Mouse (Mus musculus) T-helper 2 cell (primary cell): ENCODE measurements around the gene Gm20388.

Experiments
- in situ Hi-C: fragments of 300-600 bp; cut with MboI, MseI; formaldehyde crosslinking; loops from one replicate; pipeline ENCODE4 v1.15.1; 2025; ENCODE audit warnings: high pct_unique_total_duplicates

Gene Gm20388

DNA sequence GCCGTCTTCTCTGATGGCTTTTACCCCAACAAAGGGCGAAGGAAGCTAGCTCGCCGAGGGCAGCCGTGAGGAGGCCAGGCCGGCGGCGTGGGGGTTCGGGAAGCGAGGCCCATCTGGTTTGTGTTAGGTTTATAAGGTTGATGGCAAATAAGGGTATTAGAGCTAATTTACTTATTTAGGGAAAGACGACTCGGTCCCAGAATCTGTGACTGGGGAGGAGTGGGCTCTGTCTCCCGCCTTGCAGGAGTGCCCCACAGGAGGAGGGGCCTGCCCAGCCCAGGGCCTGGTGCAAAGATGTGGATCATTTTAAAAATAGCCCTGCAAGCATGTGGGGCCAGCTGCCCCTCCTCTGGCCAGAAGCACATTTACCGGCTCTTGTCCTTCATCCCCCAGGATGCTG lies 928.4 kb downstream of the Gm20388 start:
- in situ Hi-C loops: loop anchor here (5.0 kb wide), 1 partner anchor 248 kb away; no protein-coding TSS in a partner anchor

DNA sequence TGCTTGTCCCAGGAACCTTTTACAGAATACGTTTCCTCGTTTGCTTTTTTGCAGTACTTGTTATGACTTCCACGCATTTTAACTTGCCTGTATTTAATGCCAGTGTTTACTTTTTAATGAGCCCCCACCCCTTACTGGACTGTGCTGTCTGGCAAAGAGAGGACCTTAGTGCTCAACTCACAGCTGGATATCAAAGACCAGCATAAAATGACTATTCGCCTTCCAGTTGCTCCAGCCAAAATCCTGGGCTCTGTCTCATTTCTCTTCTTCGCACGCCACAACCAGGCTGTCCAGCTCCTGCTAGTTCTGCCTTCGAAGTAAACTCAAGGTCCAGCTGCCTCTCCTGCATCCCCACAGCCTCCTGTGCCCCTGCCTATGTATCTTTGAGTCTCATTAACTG lies 932.4 kb downstream of the Gm20388 start:
- in situ Hi-C loops: loop anchor here (10.0 kb wide), 1 partner anchor 458 kb away; no protein-coding TSS in a partner anchor

DNA sequence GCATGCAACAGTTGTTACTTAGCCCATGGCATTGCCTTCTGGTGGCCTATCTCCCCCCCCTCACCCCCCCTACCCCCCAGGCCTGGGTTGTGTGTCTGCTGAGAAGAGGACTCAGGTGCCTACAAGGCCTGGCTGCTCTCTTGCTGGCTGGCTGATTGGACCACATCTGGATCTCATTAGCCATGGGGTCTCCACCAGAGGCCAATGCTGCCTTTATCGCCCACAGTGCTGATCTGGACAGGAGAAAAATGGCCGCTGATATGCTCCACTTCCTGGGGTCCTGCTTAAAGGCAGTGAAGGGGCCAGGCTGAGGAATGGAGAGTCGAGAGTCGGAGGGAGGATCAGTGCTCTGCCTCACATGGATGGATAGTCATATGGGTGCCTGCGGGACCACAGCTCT lies 935.4 kb downstream of the Gm20388 start:
- in situ Hi-C loops: loop anchor here (10.0 kb wide), 1 partner anchor 461 kb away; no protein-coding TSS in a partner anchor

DNA sequence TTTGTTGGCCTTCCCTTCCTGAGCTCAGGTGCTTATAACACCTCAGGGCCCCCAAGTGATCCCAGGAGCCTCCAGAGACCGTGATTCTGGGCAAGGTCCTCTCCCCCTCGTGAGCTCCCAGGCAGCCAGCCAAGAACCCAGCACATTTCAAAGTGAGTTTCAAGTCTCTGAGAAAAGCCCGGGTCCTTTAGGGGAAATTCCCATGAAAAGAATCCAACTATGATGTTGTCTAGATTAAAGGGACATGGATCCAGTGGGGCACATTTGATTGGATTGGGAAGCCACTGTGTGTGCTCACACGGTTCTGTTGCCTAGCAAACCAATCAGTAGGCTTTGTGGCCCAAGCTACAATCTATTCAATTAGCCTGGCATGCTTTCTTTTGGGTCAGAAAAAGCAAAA lies 936.6 kb downstream of the Gm20388 start:
- in situ Hi-C loops: loop anchor here (10.0 kb wide), 1 partner anchor 462 kb away; no protein-coding TSS in a partner anchor

DNA sequence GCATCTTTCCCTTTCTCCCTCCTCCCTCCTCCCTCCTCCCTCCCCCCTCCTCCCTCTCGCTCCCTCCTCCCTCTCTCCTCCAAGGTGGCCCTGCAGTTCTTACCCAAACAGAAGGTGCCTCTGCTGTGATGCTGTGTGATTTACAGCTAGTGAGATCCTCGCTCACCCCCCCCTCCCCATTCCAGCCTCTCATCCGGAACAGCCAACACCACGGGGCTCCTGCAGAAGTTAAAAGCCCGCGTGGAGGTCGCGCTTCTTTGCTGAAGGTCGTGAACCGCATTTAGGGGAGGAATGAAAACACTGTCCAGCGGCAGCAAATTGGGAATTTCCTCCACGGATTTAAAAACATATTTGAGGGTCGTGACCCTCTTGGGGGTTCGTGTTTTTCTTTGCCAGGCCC lies 937.1 kb downstream of the Gm20388 start:
- in situ Hi-C loops: loop anchor here (10.0 kb wide), 1 partner anchor 463 kb away; no protein-coding TSS in a partner anchor

DNA sequence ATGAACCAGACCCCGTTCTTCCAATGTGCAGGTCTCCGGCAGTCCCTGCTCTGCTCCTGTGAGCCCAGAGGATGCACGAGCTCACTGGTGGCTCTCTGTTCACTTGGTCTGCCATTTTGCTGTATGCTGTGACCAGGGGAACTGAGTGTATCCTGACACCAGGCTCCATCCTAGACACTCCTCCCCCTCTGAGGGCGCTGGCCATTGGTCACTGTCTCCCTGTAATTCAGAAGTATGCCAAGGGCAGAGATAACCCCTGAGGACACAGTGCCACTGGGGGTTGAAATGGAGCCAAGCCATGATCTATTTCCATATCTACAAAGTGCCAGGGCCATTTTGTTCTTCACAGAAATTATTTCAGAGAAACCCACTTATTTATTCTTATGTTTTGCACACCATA lies 937.8 kb downstream of the Gm20388 start:
- in situ Hi-C loops: loop anchor here (10.0 kb wide), 1 partner anchor 464 kb away; no protein-coding TSS in a partner anchor

DNA sequence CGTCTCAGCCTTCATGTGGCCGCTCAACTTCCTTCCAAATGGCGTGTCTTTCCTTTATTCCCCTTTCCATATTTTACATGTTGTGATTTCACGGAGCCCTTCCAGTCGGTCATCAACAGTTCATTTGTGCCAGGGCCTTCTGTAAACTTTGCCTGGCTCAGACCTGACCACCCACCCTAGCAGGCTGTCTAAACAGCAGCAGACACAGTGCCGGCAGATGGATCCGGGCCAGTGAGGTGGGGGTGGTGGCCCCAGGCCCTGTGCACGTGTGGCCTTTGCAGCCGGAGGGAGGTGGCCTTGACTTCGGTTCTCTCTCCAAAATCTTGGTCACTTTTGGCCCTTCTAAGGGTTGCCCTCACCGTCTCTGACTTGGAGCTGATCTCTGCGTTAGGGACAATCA lies 940.8 kb downstream of the Gm20388 start:
- in situ Hi-C loops: no loop called here

DNA sequence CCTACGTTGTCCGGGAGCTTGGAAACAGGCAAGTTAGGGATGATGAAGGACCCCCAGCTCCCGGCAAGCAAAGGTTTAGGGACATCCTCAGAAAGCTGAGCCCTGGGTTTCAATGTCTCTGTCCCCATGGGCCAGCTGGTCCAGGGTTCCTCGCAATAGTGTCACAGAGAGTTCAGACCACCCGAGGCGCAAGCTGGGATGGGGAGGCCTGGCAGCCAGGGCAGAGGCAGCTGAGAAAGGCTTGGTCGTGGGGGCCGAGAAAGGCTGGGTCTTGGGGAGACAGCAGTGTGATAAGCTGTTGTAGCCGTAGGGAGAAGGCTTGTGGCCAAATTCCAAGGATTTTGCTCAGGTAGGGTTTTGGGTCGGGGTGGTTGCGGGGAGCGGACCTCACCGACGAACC lies 949.2 kb downstream of the Gm20388 start:
- in situ Hi-C loops: no loop called here

DNA sequence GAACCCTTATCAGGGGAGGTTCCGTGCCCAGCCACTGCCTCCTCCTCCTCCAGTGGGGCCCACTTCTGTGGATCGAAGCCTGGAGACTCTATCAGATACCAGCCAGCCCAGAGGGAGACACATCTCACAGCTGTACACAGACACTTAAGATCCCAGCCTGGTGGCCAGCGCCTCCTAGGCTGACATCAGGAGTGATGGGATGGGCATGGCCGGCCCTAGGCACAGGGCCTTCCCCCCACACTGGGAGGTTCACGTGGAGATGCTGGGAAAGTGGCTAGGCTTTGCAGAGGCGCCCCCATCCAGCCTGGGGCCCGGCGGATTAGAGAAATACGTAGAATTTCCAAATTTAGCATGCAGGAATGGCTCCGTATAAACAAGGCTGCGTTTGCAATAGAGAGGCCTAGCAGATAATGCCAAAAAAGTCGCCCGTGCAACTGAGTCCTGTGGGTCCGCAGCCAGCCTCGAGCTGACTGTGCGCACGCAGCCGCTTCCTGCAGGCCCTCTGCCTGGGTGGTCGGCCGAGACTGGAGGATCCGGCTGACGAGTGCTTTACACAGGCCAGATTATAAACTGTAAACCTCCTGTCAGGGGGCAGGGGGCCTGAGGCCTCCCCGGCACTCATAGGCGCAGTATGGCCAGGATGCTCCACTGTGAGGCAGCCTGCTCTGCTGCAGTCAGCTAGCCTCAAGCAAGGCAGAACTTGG lies 949.9 kb downstream of the Gm20388 start:
- in situ Hi-C loops: no loop called here

DNA sequence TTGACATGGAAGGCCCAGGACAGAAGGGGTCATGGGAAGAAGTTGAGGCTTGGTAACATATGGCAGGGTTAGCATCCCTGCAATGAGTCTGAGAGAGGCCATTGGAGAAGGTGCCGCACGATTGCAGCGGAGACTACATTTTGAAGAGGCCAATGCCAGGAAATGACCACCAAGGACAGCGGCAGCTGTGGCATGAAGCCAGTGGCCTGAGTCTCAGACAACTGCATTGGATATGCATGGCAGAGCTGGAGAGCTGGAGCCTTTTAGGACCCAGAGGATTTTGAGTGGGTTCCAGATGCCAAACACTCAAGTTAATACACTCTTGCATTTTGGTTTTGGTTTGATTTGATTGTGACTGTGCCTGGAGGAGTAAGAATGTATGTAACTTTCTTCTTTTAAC lies 953.0 kb downstream of the Gm20388 start:
- in situ Hi-C loops: no loop called here

DNA sequence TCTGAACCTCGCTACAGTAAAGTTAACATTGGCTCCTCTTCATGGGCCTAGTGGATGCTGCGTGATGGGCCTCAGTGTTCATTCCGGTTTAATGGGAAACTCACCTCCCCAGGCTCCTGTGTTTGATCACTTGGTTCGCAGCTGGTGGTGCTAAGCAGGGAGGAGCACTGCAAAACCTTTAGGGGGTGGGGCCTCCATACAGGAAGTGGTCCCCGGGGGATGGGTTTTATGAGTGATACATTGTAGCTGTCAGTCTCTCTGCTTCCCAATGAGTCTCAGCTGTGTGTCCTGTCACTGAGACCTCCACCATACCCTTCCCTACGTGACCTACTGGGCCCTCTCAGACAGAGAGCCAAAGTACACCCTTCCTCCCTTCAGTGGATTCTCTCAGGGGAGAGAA lies 956.7 kb downstream of the Gm20388 start:
- in situ Hi-C loops: no loop called here

DNA sequence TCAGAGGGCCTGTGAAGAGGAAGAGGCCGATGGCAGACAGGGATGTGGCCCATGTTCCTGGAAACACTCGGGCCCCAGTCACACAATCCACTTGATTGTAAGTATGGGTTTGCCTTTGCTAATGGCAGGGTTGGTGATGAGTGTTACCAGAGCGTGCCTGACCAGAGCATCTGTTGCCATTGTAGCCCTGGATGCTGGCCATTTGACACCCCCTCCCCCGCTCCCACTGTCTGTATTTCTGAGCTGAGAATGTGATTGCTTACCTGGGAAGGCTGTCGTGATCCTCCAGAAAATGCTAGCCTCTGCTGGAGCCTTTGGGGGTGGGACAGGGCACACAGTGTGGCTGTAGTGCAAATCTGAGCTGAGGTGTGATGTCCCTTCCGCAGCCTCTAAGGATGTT lies 962.0 kb downstream of the Gm20388 start:
- in situ Hi-C loops: no loop called here

DNA sequence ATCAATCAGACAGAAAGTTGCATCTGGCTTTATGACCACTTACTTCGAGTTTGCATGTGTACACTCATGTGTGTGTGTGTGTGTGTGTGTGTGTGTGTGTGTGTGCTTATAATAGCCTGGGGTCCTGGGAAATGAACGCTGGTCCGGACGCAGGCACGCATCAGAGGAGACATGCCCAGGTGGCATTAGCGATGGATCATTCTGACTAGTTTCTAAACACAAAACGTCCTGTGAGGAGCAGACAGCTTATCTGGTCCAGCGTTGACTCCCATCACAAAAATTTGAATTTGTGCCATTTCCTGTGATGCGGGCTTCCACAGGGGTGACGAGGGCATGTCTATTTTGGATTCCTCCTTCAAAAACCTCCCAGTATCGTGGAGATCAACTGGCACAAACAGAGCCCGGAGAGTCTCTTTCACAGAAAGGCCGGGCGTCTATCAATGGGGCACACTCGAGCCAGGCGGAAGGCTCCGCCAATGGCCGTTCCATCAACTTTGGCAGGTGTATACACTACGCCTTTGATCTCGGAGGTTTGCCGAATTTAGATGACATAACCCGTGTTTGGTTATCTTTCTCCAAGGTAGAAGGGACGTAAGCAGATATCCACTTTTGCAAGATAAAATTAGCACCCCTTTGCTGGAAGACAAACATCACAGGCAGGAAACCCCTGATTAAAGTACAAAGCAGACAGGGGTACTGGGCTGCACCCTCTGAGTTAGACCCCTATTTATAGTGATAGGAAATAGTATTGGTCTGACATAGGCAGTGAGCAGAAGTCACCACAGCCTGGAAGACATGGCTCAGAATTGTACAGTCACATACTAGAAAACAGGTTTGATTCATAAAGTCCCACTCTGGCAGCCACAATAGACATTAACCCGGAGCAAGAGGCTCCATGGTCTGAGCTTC lies 965.6 kb downstream of the Gm20388 start:
- in situ Hi-C loops: no loop called here

DNA sequence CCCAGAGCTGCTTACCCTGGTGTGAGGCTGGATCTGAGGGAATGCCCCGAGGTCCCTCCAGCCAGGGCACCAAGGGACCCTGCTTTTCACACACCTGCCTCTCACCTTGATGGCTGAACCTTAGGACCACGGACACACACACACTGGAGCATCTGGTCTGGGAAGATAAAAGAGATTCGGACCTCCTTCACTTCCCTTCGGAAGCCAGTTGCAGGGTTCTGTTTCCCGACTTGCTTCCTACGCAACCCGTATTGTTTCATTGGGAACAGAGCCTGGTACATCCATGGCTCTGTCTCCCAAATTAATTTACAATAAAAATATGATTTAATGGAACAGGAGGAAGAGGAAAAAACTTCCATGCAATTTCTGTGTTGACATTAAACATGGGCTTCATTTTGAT lies 966.4 kb downstream of the Gm20388 start:
- in situ Hi-C loops: no loop called here

DNA sequence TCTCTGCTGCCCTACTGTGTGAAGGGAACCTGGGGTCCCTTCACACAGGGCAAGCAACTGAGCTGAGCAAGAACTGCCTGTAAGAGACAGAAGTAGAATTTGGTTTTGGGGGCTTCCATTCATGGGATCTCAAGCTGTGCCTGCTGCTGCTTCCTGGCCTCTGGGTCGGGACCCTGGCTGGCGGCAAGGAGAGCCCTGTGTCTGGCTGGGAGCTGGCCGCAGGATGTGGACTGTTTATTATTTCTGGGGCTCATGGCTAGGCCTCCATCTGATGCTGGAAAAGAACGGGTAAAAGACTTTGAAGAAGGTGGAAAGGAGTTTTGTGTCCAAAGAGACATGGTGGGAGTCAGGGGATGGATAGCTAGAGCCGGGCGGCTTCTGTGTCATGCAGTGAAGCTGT lies 969.3 kb downstream of the Gm20388 start:
- in situ Hi-C loops: no loop called here

DNA sequence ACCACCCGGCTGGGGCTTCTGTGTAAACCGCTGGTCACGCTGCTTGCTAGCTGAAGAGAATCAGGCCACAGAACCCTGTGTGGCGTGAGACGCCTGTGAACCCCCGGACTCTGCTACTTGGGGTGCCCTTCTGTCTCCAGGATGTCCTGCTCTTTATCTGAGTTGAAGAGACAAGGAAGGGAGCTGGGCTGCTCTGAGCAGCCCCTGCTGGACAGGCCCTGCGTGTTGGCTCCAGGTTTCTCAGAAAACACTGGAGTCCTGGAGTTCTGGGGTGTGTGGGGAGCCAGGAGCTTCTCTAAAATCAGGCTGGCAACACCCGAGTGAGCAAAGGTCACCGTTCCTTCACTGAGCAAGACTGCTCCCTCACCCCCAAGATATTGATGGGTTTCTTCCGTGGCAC lies 971.0 kb downstream of the Gm20388 start:
- in situ Hi-C loops: no loop called here

DNA sequence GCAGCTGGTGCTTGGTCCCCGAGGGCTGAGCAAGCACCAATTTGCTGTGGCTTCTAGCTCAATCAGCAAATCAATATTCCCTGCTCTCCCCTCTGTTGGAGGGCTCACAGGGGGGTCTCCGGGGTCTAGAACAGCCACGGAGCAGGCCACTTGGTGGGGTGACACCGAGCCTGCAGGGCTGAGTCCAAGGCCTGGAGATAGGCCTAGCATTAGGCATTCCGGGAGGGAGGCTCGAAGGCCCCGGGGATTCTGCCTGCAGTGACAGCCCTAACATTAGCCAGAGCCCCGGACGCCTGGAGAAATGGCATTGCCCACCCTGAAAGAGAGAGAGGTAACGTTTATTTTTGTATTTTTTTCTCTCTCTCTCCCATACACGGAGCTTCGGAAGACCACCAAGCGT lies 972.0 kb downstream of the Gm20388 start:
- in situ Hi-C loops: no loop called here

DNA sequence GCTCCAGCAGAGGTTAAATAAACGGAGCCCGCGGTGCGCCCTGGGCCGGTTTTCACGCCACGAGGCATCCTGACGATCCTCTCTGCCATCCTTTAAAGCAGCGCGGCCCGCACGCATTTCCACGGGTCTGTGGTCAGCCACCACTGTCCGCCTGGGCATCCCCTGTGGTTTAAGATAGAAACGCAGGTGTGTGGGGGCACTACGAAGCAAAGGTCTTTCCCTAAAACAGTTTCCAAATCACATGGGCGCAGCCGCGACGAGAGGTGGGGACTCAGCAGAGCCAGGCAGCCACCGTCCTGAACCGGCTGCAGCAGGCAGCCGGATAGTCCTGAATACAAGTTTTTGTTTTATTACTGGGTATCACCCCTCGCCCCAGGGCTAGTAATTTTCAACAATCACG lies 972.7 kb downstream of the Gm20388 start:
- in situ Hi-C loops: no loop called here

DNA sequence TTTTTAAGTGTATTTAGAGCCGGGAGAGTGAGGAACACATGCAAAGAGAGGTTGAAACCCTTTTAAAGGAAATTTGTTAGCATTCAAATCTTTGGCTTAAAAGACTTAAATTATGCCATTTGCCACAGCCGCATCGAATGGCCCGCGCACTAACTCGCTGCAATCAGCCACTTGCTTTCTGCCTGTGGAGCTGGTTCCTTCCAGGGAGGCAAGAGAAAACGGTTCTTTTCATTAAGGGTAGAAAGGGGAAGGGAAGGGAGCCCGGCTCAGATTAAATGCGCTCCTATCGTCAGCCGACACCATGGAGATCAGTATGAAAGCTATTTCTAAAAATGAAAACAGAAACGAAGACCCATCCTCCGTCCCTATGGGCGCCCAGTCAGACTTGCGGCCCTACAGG lies 973.2 kb downstream of the Gm20388 start:
- in situ Hi-C loops: no loop called here

DNA sequence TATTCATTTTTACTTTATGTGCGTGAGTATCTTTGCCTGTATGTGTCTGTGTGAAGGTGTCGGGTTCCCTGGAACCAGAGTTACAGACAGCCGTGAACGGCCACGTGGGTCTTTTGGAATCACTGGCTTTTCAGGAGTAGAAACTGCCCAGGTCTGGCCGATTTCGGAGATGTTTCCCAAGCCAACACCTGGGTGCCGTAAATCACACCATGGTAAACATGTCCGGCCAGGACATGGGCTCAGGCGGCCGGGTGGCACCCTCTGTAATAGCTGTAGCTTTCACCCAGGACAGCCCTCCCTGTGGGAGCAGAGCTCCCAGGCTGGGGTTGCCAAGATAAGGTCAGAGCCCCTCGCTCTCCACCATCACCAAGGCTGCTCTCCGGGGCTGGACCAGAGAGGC lies 974.2 kb downstream of the Gm20388 start:
- in situ Hi-C loops: no loop called here

DNA sequence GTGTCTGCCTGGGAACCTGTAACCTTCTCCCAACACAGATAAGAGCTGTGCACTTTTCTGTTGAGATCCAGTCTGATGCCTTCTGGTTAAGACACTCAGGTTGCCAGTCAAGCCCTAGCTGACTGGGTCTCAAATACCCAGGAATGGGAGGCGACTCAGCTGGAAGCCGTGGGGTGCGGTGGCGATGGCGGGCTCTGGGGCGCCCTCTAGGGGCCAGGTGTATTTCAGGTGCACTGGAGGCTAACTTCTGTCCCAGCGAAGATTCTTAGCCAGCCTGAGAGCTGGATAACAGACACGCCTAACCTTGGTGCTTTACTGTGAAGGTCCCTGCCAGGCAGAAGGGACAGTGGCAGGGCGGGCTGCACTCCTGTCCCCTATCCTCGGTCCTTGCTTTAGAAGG lies 976.6 kb downstream of the Gm20388 start:
- in situ Hi-C loops: no loop called here

DNA sequence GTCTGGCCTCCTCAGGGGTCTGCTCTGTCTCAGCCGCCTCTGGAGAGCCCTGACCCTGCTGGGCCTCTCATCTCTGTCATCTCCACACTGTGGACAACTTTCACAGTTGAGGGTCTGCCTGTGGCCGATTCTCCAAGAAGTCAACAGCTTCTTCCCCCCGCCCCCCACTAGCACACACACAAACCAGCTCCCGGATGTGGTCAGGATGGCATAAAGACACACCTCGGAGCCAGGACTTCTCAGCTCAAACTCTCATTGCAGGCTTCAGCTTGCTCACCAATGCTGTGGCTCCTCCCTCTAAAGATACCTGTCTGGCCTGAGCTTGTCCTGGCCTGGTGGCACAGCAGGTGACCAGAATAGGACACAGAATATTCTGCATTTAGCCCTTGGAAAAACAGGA lies 977.4 kb downstream of the Gm20388 start:
- in situ Hi-C loops: no loop called here

DNA sequence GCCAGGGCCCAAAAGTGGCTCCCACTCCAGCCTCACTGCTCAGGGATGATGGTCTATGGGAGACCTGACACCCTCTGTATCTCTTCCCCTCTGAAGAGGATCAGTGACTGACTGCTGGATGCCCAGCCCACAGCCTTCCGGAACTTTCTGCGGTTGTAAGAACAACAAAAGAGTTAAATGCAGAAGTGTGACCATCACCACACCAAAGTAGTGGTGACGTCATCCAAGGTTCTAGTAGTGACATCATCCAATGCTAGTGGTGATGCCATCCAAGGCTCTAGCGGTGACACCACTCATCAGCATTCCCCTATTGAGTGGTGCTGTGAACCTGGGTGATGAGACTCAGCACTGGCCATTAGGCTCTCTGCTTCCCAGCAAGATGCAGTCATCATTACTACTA lies 978.5 kb downstream of the Gm20388 start:
- in situ Hi-C loops: no loop called here
